Mouse (Mus musculus): Measurements from ENCODE around the gene Vmn2r45. TPM values are rescaled to one million over a fixed set of nuclear protein-coding genes. Genes with fewer than 3 reads are reported as not detected.
"Not testable (repeated sequence)": the region's sequence is repeated elsewhere in the genome, so short reads cannot be mapped to it uniquely, and the experiment has no call there.

Vmn2r45 gene
- not detected in 2 replicates for total RNA-seq (2017)

DNA sequence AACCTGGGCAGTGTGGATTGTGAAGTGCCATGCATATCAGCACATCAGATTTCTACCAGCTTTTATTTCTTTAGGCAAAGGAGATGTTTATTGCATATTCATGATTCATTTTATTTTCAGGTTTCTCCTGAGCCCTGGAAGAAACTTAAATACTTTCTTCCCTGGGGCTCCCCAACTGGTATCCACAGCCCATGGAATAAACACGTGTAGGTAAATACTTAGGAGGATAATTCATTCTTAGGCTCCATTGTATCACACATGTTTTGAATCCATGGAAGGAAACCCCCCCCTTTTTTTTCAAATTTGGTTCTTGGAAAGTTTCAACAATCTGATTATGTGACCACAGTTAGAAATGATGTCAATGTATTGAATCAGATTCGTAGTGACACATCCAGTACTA lies at the start of gene Vmn2r45:
Gene Vmn2r45 (minus strand): TSS at position 101 of the 400 bp plus-strand sequence.
- ATAC-seq (replicated peaks in 1 of 2; ENCODE audit: insufficient read depth in 1 of 2, low FRiP score in 2 of 2, low TSS enrichment in 1 of 2, low read depth in 1 of 2, poor library complexity in 2 of 2, severe bottlenecking in 2 of 2) = not testable (repeated sequence)

Other genes with a start within 250 kb of the Vmn2r45 start
- gene Vmn2r43, start 228.5 kb downstream of the Vmn2r45 start, total RNA-seq (2017) = not detected in 2 replicates
- gene Vmn2r44, start 105.7 kb downstream of the Vmn2r45 start, total RNA-seq (2017) = not detected in 2 replicates